8 mouse cellular contexts compared by ENCODE assay signal in genomic region chr1:167392687-167393086, GRCm38 (mm10). TPM values are rescaled to one million over a fixed set of nuclear protein-coding genes. Genes with fewer than 3 reads are reported as not detected.
DNase-seq lines count a peak whose midpoint lies in the region; ATAC-seq and TF ChIP-seq lines count a peak whose summit lies in the region.

No protein-coding gene starts in this region.

- ATAC-seq in Patski, result peak; percentile 32
- ATAC-seq in embryonic facial prominence, embryonic 12.5 days (ENCODE audit: insufficient number of reproducible peaks, insufficient read depth, low FRiP score, low TSS enrichment), result no peak
- no peak for ATAC-seq in hindbrain, embryonic 12.5 days (ENCODE audit: low FRiP score)
- ATAC-seq in liver, embryonic 16.5 days (ENCODE audit: low read depth), result peak; percentile 66

- H3K27ac ChIP-seq in layer of hippocampus, adult 2 months, result peak overlapping the region; percentile 85
- H3K27ac ChIP-seq in embryonic facial prominence, embryonic 12.5 days, result no peak overlapping the region
- no peak overlapping the region for H3K27ac ChIP-seq in hindbrain, embryonic 12.5 days
- H3K27ac ChIP-seq in liver, embryonic 16.5 days (ENCODE audit: low read length), result peak overlapping the region; percentile 94

- DNase-seq in layer of hippocampus, adult 2 months (ENCODE audit: low spot score in 2 of 2), result peak in 1 of 2 experiments; percentile 19
- no peak for DNase-seq in layer of hippocampus, postnatal 25 days (ENCODE audit: extremely low spot score in 1 of 2, low spot score in 1 of 2)
- DNase-seq in Patski (ENCODE audit: low read depth, low spot score), result no peak
- peak; percentile 20 to 59 for DNase-seq in spleen, postnatal 36 days (ENCODE audit: low spot score in 2 of 2)
- DNase-seq in kidney, postnatal 10 days, result no peak

- H3K4me2 ChIP-seq in embryonic facial prominence, embryonic 12.5 days (replicated peaks), result peak overlapping the region; percentile 94
- H3K4me2 ChIP-seq in hindbrain, embryonic 12.5 days (replicated peaks), result peak overlapping the region; percentile 83
- H3K4me2 ChIP-seq in liver, embryonic 16.5 days (ENCODE audit: low read depth, low read length), result peak overlapping the region; percentile 69

- peak overlapping the region; percentile 85 for H3K9ac ChIP-seq in embryonic facial prominence, embryonic 12.5 days
- H3K9ac ChIP-seq in hindbrain, embryonic 12.5 days, result peak overlapping the region; percentile 78; the same call in 1 of the 2 replicates
- peak overlapping the region; percentile 81 for H3K9ac ChIP-seq in liver, embryonic 16.5 days (ENCODE audit: low read depth, low read length)

- WGBS in embryonic facial prominence, embryonic 12.5 days, result 10% methylated on average over 8 of the region's 8 CpGs
- 13% methylated on average over 8 of the region's 8 CpGs for WGBS in hindbrain, embryonic 12.5 days
- WGBS in liver, embryonic 16.5 days (ENCODE audit: insufficient replicate concordance), result 3% methylated on average over 8 of the region's 8 CpGs

- POLR2A ChIA-PET in Patski (lab: Charles Lee), result no interaction called here

- no peak for TF ChIP-seq CTCF in layer of hippocampus, adult 2 months (conservative IDR thresholded peaks at IDR 0.05)
- no peak for TF ChIP-seq CTCF in Patski (IDR thresholded peaks at IDR 0.05)

- H3K4me1 ChIP-seq in embryonic facial prominence, embryonic 12.5 days, result peaks cover 11% of the 10 kb centered on the region; the same call in 1 of the 2 replicates
- peaks cover 8% of the 10 kb centered on the region; the same call in 1 of the 2 replicates for H3K4me1 ChIP-seq in hindbrain, embryonic 12.5 days
- peaks cover 52% of the 10 kb centered on the region for H3K4me1 ChIP-seq in liver, embryonic 16.5 days (ENCODE audit: control insufficient read depth, low read depth, low read length)

- peak overlapping the region; percentile 97 for H3K4me3 ChIP-seq in layer of hippocampus, adult 2 months
- H3K4me3 ChIP-seq in embryonic facial prominence, embryonic 12.5 days, result peak overlapping the region; percentile 58
- H3K4me3 ChIP-seq in hindbrain, embryonic 12.5 days, result peak overlapping the region; percentile 62
- peak overlapping the region; percentile 82 for H3K4me3 ChIP-seq in liver, embryonic 16.5 days (ENCODE audit: low read depth, low read length)

- H3K9me3 ChIP-seq in embryonic facial prominence, embryonic 12.5 days, result no peaks in the 10 kb centered on the region
- no peaks in the 10 kb centered on the region for H3K9me3 ChIP-seq in hindbrain, embryonic 12.5 days (replicated peaks)
- no peaks in the 10 kb centered on the region for H3K9me3 ChIP-seq in liver, embryonic 16.5 days (replicated peaks; ENCODE audit: control insufficient read depth, low read length)

- CTCF ChIA-PET in Patski (lab: Charles Lee), result interaction anchor here (1.6 to 2.4 kb wide), 3 partner anchors 19 to 22 kb away, joined by 5 to 8 read pairs (median 7); no protein-coding TSS in a partner anchor

- H3K36me3 ChIP-seq in embryonic facial prominence, embryonic 12.5 days, result no peaks in the 10 kb centered on the region
- no peaks in the 10 kb centered on the region for H3K36me3 ChIP-seq in hindbrain, embryonic 12.5 days
- H3K36me3 ChIP-seq in liver, embryonic 16.5 days (ENCODE audit: control insufficient read depth, insufficient read depth), result peaks cover 12% of the 10 kb centered on the region; the same call in 1 of the 2 replicates

- peaks cover 23% of the 10 kb centered on the region for H3K27me3 ChIP-seq in Patski
- 0 out of 2 replicates have a peak, but pooled peaks cover 7% of the 10 kb centered on the region for H3K27me3 ChIP-seq in embryonic facial prominence, embryonic 12.5 days
- peaks cover 19% of the 10 kb centered on the region for H3K27me3 ChIP-seq in hindbrain, embryonic 12.5 days
- H3K27me3 ChIP-seq in liver, embryonic 16.5 days (ENCODE audit: control insufficient read depth, insufficient read depth, low read depth, low read length), result peaks cover 3% of the 10 kb centered on the region; the same call in 1 of the 2 replicates

- in situ Hi-C loops in Patski (cut with MboI; ENCODE audit: low pct_unique_long_range_greater_than_20kb), result no loop called here

RNA-seq across cellular contexts. Expression of gene Mgst3, which starts 1.0 kb away (rescaled TPM):
- 10 to 100 TPM; 64.2 to 68.7 TPM for total RNA-seq in layer of hippocampus, adult 2 months (2021)
- 10 to 100 TPM; 80.9 to 86.6 TPM for total RNA-seq in layer of hippocampus, postnatal 25 days (2021)
- polyA plus RNA-seq in Patski (2021), result 54.7 TPM
- 40.1 and 40.8 TPM in 2 replicates for polyA plus RNA-seq in embryonic facial prominence, embryonic 12.5 days (2016; fragmentation: Nextera tagmentation; extraction: Ambion mirVana)
- 52.0 and 59.7 TPM in 2 replicates for polyA plus RNA-seq in hindbrain, embryonic 12.5 days (2016; fragmentation: Nextera tagmentation; extraction: Ambion mirVana)
- 316 and 338 TPM in 2 replicates for polyA plus RNA-seq in liver, embryonic 16.5 days (2015; fragmentation: Nextera tagmentation; extraction: Ambion mirVana)

RNA-seq across cellular contexts. Expression of gene Aldh9a1, which starts 42.9 kb away (rescaled TPM):
- total RNA-seq in layer of hippocampus, adult 2 months (2021), result 10 to 100 TPM; 22.5 to 25.8 TPM
- total RNA-seq in layer of hippocampus, postnatal 25 days (2021), result 10 to 100 TPM; 21.4 to 21.5 TPM
- polyA plus RNA-seq in Patski (2021), result 61.1 TPM
- polyA plus RNA-seq in embryonic facial prominence, embryonic 12.5 days (2016; fragmentation: Nextera tagmentation; extraction: Ambion mirVana), result 56.1 and 56.6 TPM in 2 replicates
- polyA plus RNA-seq in hindbrain, embryonic 12.5 days (2016; fragmentation: Nextera tagmentation; extraction: Ambion mirVana), result 37.2 and 39.3 TPM in 2 replicates
- 74.4 and 75.8 TPM in 2 replicates for polyA plus RNA-seq in liver, embryonic 16.5 days (2015; fragmentation: Nextera tagmentation; extraction: Ambion mirVana)

Comparison
In these comparisons a context has a peak if more than half of its experiments do, and no peak if none do; other contexts are left out.
1. DNase-seq: peak in spleen, postnatal 36 days (2 of 2); none in layer of hippocampus, postnatal 25 days (0 of 2), Patski (single experiment) and kidney, postnatal 10 days (single experiment).
2. H3K27ac ChIP-seq: peak in layer of hippocampus, adult 2 months (single experiment) and liver, embryonic 16.5 days (single experiment); none in embryonic facial prominence, embryonic 12.5 days (single experiment) and hindbrain, embryonic 12.5 days (single experiment).
3. ATAC-seq: peak in Patski (single experiment) and liver, embryonic 16.5 days (single experiment); none in embryonic facial prominence, embryonic 12.5 days (single experiment) and hindbrain, embryonic 12.5 days (single experiment).
4. Peak in every context shown above with its lines, with median percentiles within 50 percentile points of each other: H3K4me3 ChIP-seq, H3K4me2 ChIP-seq and H3K9ac ChIP-seq.